In genomic region chr9:57254061-57254460, GRCm38 (mm10) we compare ENCODE assay signal across 22 mouse cellular contexts. TPM values are rescaled to one million over a fixed set of nuclear protein-coding genes. Genes with fewer than 3 reads are reported as not detected.
"Had no signal": no experiment of that assay in that cellular context is flagged by ENCODE, and none has a peak within 500 bp of the region (broad histone marks: within the 10 kb centered on the region; RNA-seq: fewer than 3 reads in every experiment).

No protein-coding gene starts in this region.

- ATAC-seq: intestine, embryonic 16.5 days had no signal

- H3K27ac ChIP-seq: limb, embryonic 13.5 days; liver, embryonic 14.5 days; midbrain, embryonic 12.5 days had no signal

- H3K4me2 ChIP-seq: limb, embryonic 13.5 days; midbrain, embryonic 12.5 days had no signal

- H3K9ac ChIP-seq: limb, embryonic 13.5 days; liver, embryonic 14.5 days; midbrain, embryonic 12.5 days had no signal

- DNase-seq: left cerebral cortex, postnatal 4 days; lung, adult 18-20 months; right cerebral cortex, adult 18-20 months; right cerebral cortex, postnatal 25 days; thymus, adult 18-20 months; thymus, postnatal 14 days had no signal

- H3K4me3 ChIP-seq: limb, embryonic 13.5 days; midbrain, embryonic 12.5 days had no signal

- H3K9me3 ChIP-seq: limb, embryonic 13.5 days; midbrain, embryonic 12.5 days had no signal

- H3K4me1 ChIP-seq: limb, embryonic 13.5 days; midbrain, embryonic 12.5 days had no signal

- H3K27me3 ChIP-seq: limb, embryonic 13.5 days; midbrain, embryonic 12.5 days had no signal

RNA-seq across cellular contexts. Expression of gene Trcg1, which starts 17.7 kb away (rescaled TPM):
- total RNA-seq: layer of hippocampus, adult 8-10 months; layer of hippocampus, postnatal 14 days; left cerebral cortex, adult 18-20 months; left cerebral cortex, postnatal 10 days; left cerebral cortex, postnatal 4 days; liver, adult 2 months; megakaryocyte-erythroid progenitor cell, adult 5-6 weeks; midbrain, postnatal 0 days had no signal
- polyA plus RNA-seq: intestine, embryonic 16.5 days; large intestine, adult 2 months; limb, embryonic 13.5 days; liver, adult 2 months; liver, embryonic 14.5 days; lung, embryonic 16.5 days; midbrain, embryonic 12.5 days; midbrain, postnatal 0 days; neural tube, embryonic 14.5 days; small intestine, adult 2 months; stomach, embryonic 16.5 days had no signal
